Mouse (Mus musculus): ENCODE measurements around the gene Dennd1a.

The Dennd1a gene

DNA sequence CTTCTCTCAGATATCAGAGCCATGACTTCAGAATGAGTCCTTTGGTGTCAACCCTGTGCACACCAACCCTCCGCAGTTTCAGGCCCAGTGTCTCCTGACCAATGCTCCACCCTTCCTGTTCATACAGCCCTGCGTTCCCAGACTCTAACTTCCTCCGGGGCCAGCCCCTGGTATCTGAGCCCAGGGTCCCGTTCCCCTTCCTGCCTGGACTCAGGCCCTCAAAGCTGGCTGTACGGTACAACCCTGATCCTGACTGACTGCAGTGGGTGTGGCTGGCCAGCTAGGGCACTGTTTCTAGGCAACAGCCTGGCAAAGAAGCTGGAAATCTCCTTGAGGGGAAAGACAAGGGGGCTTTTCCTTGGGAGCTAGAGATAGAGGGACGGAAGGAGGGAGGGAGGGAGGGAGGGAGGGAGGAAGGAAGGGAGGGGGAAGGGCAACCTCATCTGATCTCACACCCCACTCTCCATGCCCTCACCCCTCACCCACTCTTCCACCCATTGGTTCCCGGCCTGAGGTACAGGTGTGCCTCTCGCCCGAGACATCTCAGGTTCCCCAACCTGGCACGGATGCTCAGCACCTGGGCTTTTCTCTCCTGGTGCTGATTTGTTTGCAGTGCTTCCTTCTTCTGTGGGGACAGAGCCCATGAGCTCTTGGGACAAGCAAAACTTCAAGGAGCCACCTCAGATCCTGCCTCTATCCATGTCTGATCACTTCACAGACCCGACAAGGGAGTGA, 521.0 kb downstream of the Dennd1a start:
- DNase-seq, result no peak

DNA sequence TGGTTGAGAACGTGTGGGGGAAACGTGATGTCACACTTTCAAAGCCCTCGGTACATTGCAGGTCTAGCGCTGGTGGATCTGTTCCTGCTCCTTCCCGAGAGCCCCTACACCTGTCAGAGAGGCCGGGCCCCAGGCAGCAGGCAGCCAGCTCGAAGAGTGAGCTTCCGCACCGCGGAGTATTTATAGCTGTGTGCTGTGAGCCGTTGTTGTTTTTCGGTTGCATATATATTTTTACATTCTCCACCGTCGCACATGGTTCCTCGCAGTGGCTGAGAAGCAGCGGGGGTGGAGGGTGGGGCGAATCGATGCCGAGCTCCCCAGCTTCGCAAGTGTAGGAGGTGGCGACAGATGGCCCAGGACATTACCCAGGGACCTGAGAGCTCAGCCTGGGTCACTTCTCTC, 522.1 kb downstream of the Dennd1a start:
- DNase-seq, result no peak

DNA sequence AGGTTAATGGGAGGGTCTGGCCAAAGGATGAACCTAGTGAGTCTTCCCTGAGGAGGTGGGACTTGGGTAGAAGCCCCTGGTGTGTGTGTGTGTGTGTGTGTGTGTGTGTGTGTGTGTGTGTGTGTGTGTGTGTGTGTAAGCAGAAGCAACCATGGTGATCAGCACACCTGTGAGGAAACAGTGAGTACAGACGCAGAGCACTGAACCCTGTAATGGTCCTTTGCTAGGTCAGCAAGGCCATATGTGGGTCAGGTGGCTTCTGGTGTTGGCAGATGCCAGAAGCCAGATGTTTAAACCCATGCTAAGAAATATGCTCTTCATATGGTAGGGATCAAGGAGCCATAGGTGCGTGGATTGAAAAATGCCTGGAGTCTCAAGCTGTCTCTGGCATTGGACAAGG, 522.7 kb downstream of the Dennd1a start:
- DNase-seq, result no peak

DNA sequence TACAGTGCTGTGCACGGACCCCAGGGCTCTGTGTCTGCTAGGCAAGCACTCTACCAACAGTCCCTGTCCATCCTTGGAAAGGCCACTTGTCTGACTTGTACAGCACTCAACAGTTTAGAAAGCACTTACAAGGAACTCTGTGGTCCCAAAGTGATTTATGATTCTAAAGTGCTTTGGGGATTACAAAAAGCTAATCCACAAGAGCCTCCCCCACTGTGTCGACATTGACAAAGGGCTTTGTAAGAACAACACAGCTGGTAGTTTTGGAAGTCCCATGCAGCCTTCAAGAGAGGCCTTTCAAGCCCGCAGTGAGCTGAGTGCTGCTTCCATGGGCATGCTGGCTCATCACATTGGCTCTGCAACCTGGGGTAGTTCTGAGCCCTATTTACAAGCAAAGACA, 523.6 kb downstream of the Dennd1a start:
- no peak for DNase-seq

DNA sequence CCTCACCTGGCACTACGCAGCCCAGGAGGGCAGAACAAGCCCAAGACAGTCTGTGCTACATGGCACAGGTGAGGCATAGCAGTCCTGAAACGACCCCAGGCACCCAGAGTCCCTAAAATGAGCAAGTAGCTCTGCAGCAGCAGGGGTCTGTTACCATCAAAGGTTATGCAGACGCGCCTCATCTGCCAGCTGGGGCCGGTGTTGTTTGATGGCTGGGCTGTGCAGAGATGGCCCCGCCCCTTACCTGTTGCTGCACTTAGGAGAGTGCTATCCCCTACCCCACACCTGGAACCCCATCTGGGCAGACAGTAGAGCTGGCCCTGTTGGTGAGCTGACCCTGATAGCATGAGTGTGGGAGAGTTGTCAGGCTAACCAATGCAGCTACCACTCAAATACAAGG, 526.6 kb downstream of the Dennd1a start:
- DNase-seq, result no peak

DNA sequence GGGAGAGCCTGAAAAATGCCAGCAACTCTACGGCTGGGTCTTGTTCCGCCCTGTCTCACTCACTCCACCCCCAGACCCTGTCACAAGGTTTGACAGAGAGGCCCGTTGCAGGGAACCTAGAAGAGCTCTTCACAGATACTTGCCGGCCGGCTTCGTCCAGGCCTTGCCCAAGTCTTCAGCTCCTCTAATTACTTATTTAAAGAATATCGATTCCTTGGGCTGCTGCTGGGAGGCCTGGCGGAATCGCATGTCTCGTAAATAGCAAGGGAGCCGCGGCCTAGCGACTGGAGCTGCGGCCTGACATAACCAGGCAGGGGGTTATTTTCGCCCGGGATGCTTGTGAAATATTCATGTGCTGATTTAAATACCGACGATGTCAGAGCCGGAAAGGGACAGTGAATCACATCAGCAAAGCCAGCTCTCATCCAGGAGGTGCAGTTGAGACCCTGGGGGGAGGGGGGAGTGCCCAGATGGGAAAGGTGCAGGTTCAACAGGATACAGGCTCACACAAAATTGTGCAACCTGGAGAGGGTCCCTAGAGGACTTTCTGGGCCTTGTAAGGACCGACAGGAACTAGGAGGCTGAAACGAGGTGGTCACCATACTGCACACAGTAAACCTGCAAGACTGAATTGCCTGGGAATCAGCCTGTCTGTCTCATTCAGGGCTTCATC, 528.7 kb downstream of the Dennd1a start:
- no peak for DNase-seq

- no peak for DNase-seq
Measured at GRCm38 (mm10) chr2:37757784-37758183, 529.4 kb downstream of the Dennd1a start.

DNA sequence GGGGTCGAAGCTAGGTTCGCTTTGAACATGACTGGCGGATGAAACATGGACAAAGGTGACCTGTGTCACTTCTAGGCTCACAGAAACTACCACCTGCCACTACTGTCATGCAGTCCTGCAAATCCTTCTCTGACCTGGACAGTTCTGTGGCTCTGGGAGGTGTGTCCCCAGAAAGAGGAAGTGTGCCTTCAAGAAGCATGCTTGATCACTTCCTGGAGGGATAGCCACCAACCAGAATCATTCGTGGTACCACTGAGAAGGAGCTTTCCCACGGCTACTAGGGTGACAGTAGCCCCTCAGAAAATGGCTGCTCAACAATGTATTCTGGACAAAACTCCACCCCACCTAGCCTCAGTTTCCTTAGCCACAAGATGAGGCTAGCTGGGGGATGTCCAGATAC, 530.2 kb downstream of the Dennd1a start:
- no peak for DNase-seq

DNA sequence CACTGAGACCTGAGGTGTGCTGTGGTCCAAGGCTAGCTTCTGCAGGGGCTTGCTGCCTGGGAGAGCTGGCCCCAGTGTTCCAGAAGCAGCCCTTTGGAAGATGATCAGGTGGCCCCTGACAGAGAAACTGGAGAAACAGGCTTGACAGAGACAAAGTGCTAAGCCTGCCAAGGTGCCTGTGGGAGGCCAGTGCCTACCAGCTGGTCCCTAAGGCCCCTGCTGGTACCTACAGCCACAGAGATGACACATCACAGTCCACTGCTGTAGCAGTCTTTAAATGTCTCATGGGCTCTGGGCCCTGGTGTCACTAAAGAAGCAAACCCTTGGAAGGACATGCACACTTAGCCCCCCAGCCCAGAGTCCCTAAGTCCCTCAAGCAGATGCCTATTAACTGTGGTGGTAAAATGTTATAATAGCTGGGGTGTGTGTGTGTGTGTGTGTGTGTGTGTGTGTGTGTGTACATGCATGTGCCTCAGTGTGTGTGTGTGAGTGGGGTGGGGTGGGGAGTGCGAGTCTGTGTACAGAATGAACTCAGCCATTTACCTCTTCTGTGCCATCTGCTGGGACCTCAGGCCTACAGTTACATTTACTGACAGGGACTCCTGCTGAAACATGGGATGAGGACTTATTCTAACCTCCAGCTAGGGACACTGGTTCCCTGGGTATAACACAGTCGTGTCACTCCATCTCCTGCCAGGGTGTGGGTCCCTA, 530.8 kb downstream of the Dennd1a start:
- DNase-seq, result no peak

DNA sequence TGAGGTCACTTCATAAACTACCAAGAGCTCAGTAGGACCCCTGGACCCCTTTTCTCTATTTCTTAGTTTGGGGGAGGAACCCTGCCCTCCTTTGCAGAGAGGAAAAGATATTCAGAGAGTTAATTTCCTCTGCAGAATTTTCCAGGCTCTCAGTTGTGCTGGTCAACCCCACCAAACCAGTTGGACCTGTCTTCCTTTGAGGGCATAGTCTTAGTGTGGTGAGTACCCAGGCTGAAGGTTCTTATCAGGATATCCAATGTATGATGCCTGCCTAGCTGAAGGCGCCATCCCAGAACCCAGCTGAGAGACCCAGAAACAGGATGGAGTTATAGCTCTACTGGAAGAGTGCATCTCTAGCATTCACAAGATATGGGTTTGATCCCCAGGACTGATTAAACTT, 536.1 kb downstream of the Dennd1a start:
- no peak for DNase-seq

DNA sequence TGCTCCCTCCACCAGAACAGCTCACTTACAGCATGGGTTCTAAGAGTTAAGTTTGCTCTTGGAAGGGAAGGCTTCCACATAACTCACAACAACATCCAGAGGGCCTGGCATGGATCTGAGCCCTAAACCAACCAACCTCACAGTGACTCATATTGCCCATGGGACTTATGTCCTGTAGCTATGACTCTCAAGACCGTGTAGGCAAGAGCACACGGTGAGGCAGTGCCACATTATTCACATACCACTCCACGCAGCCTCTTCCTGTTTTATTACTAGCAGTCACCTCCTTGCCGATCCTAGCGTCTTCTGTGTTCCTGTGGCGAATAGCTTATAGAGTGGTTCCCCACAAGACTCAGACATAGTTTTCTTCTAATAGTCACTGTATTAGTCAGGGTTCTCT, 537.9 kb downstream of the Dennd1a start:
- no peak for DNase-seq

Measured in liver (tissue).